Mouse (Mus musculus): Measurements from ENCODE around the gene Dnajc2. TPM values are rescaled to one million over a fixed set of nuclear protein-coding genes. Genes with fewer than 3 reads are reported as not detected.
"Not testable (repeated sequence)": the region's sequence is repeated elsewhere in the genome, so short reads cannot be mapped to it uniquely, and the experiment has no call there.

Gene Dnajc2
- total and polyA plus RNA-seq, 3 experiments: 83.4 to 150 (median 140) TPM

DNA sequence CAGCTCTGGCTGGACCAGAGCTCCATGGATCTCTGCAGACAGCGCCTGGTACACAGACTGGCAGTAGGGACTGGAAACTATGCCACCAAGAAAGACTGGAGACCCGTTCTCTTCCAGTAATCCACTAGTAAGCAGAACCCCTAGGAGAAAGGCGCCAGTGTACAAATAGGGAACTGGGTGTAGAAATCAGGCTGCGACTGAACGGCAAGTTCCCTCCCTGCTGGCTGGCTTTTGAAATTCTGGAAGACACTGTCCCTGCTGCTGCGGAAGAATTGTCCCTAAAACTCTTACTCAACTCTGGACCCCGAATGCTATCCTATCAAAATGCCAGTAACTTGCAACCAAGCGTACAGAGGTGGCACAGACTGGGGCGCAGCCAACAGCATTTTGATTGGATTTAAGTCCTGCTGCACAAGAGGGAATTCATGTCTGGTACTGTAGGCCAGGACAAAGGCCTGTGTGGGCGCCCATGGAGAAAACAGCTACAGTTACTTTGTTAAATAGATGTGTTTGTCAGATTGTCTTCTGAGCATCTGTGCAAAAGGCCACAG, 67.8 kb downstream of the Dnajc2 start:
- no peaks in the 10 kb centered on the region for H3K36me3 ChIP-seq (replicated peaks)
- TF ChIP-seq GATA2 (IDR thresholded peaks at IDR 0.05; ENCODE audit: borderline replicate concordance, low read depth, low read length): no peak
- no peak for TF ChIP-seq POLR2AphosphoS5 (IDR thresholded peaks at IDR 0.05; ENCODE audit: insufficient replicate concordance, low read depth, low read length)
- TF ChIP-seq TAL1 (conservative IDR thresholded peaks at IDR 0.05; ENCODE audit: low read depth, low read length): no peak
- no peak for TF ChIP-seq CTCF (IDR thresholded peaks at IDR 0.05; ENCODE audit: low read depth, low read length)
- TF ChIP-seq GATA1 (IDR thresholded peaks at IDR 0.05; ENCODE audit: borderline replicate concordance, low read length): no peak

DNA sequence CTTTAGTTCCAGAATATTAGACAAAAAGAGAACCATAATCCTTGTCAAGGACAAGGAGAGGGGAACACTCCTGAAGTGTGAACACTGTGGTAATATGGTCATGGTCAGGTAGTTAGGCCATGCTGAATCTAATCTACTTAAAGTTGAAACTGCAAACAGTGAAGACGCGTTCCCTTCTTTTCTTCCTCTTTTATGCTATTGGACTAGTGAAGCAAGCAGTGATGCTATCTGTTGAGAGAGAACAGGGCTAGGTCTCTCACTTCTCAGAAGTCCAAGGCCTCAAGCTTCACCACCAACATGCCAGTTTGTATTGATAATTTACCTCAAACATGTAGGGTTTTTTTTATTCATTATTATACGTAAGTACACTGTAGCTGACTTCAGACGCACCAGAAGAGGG, 70.6 kb downstream of the Dnajc2 start:
- Histone ChIP-seq H3K4me1 (ENCODE audit: insufficient read depth, low read depth, low read length) (peaks cover 15% of the 10 kb centered on the region), H3K4me3 (ENCODE audit: low read depth, low read length) (no peak overlapping the region), H3K36me3 (replicated peaks) (no peaks in the 10 kb centered on the region), H3K27me3 (ENCODE audit: insufficient read depth, low read length) (peaks cover 24% of the 10 kb centered on the region), H3K9me3 (replicated peaks) (no peaks in the 10 kb centered on the region)
- TF ChIP-seq TAL1 (conservative IDR thresholded peaks at IDR 0.05; ENCODE audit: low read depth, low read length) (no peak), CTCF (IDR thresholded peaks at IDR 0.05; ENCODE audit: low read depth, low read length) (no peak), GATA1 (IDR thresholded peaks at IDR 0.05; ENCODE audit: borderline replicate concordance, low read length) (no peak), POLR2AphosphoS5 (IDR thresholded peaks at IDR 0.05; ENCODE audit: insufficient replicate concordance, low read depth, low read length) (no peak), GATA2 (IDR thresholded peaks at IDR 0.05; ENCODE audit: borderline replicate concordance, low read depth, low read length) (no peak)
- DNase-seq (ENCODE audit: low spot score) (no peak), ATAC-seq (ENCODE audit: extremely low read depth, insufficient number of reproducible peaks, low FRiP score, poor library complexity, severe bottlenecking) (no peak)

More for the DNA sequence above, 67.8 kb downstream of the Dnajc2 start:
- H3K4me1 ChIP-seq (ENCODE audit: insufficient read depth, low read depth, low read length): peaks cover 10% of the 10 kb centered on the region
- no peak for ATAC-seq (ENCODE audit: extremely low read depth, insufficient number of reproducible peaks, low FRiP score, poor library complexity, severe bottlenecking)
- no peak for DNase-seq (ENCODE audit: low spot score)
- H3K9me3 ChIP-seq (replicated peaks): no peaks in the 10 kb centered on the region
- H3K4me3 ChIP-seq (ENCODE audit: low read depth, low read length): no peak overlapping the region
- peaks cover 30% of the 10 kb centered on the region for H3K27me3 ChIP-seq (ENCODE audit: insufficient read depth, low read length)

DNA sequence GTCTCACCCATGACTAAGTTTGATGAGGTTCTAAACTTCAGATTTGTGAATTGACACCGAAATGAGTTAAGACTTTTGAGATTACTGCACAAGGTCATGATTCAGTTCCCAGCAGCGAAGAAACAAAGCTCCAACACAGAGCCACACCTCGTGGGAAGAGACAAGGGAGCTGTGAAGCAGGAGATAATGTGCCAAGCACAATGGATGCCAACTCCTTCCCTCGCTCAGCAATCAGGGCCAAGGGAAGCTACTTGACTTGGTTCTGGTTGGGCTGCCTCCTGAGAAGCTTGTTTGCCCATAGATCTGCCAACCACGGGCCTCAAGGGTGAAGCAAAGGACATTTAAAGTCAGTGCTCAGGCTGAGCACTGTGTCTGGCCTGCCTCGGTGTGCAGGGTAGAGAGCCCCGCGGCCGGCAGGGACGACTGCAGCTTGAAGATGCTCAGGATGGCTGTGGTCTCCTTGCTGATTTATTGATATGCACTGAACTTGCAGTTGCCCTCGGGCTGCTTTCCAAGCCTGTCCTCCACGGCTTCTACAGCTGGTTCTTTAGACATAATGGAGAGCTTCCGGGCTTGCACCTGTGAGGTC, 72.8 kb downstream of the Dnajc2 start:
- no peak for TF ChIP-seq CTCF (IDR thresholded peaks at IDR 0.05; ENCODE audit: low read depth, low read length)
- Histone ChIP-seq H3K9me3 (replicated peaks) (no peaks in the 10 kb centered on the region), H3K4me3 (ENCODE audit: low read depth, low read length) (no peak overlapping the region), H3K36me3 (replicated peaks) (no peaks in the 10 kb centered on the region), H3K27me3 (ENCODE audit: insufficient read depth, low read length) (peaks cover 19% of the 10 kb centered on the region), H3K4me1 (ENCODE audit: insufficient read depth, low read depth, low read length) (peaks cover 13% of the 10 kb centered on the region)
- DNase-seq (ENCODE audit: low spot score): no peak
- ATAC-seq (ENCODE audit: extremely low read depth, insufficient number of reproducible peaks, low FRiP score, poor library complexity, severe bottlenecking): no peak

DNA sequence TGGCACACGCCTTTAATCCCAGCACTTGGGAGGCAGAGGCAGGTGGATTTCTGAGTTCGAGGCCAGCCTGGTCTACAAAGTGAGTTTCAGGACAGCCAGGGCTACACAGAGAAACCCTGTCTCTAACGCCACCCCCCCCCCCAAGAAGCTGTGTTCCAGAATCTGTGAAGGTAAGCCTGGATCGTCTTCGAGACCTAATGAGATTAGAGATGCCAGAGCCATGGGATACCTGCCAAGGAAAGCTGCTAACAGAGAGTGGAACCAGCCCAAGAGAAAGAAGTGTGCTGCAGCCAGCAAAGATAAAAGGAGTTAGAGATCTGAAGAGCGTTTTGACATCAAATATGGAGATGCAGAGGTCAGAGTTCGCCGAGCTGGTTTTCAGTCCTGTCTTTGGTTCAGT, 77.0 kb downstream of the Dnajc2 start:
- DNase-seq (ENCODE audit: low spot score); H3K4me3 ChIP-seq (ENCODE audit: low read depth, low read length); H3K9me3 ChIP-seq (replicated peaks); H3K36me3 ChIP-seq (replicated peaks); ATAC-seq (ENCODE audit: extremely low read depth, insufficient number of reproducible peaks, low FRiP score, poor library complexity, severe bottlenecking): not testable (repeated sequence)
- Histone ChIP-seq H3K27me3 (ENCODE audit: insufficient read depth, low read length) (peaks cover 11% of the 10 kb centered on the region), H3K4me1 (ENCODE audit: insufficient read depth, low read depth, low read length) (peaks cover 14% of the 10 kb centered on the region)

Other genes with a start within 250 kb of the Dnajc2 start
- not detected in 2 replicates for gene Lrrc17, start 241.7 kb downstream of the Dnajc2 start, total RNA-seq (2014; fragmentation: Nextera tagmentation)
- 0.16 and 0.35 TPM in 2 replicates for gene Lrrc17, start 241.7 kb downstream of the Dnajc2 start, total RNA-seq (2017)
- not detected in 2 replicates for gene Lrrc17, start 241.7 kb downstream of the Dnajc2 start, polyA plus RNA-seq (2012)
- gene Fbxl13, start 139.6 kb downstream of the Dnajc2 start, total RNA-seq (2014; fragmentation: Nextera tagmentation): not detected in 2 replicates
- 0.11 TPM in 1 of 2 replicates, not detected in the other for gene Fbxl13, start 139.6 kb downstream of the Dnajc2 start, total RNA-seq (2017)
- not detected in 2 replicates for gene Fbxl13, start 139.6 kb downstream of the Dnajc2 start, polyA plus RNA-seq (2012)
- gene Armc10, start 139.4 kb downstream of the Dnajc2 start, total RNA-seq (2014; fragmentation: Nextera tagmentation): 32.5 and 51.2 TPM in 2 replicates
- gene Armc10, start 139.4 kb downstream of the Dnajc2 start, total RNA-seq (2017): 54.9 and 61.5 TPM in 2 replicates
- 34.1 and 42.2 TPM in 2 replicates for gene Armc10, start 139.4 kb downstream of the Dnajc2 start, polyA plus RNA-seq (2012)
- 16.1 and 17.2 TPM in 2 replicates for gene Napepld, start 83.9 kb downstream of the Dnajc2 start, total RNA-seq (2014; fragmentation: Nextera tagmentation)
- 3.5 and 3.6 TPM in 2 replicates for gene Napepld, start 83.9 kb downstream of the Dnajc2 start, total RNA-seq (2017)
- gene Napepld, start 83.9 kb downstream of the Dnajc2 start, polyA plus RNA-seq (2012): 1.1 and 1.4 TPM in 2 replicates
- 52.6 and 60.8 TPM in 2 replicates for gene Pmpcb, start 48.1 kb downstream of the Dnajc2 start, total RNA-seq (2014; fragmentation: Nextera tagmentation)
- 104 and 113 TPM in 2 replicates for gene Pmpcb, start 48.1 kb downstream of the Dnajc2 start, total RNA-seq (2017)
- 35.6 and 41.6 TPM in 2 replicates for gene Pmpcb, start 48.1 kb downstream of the Dnajc2 start, polyA plus RNA-seq (2012)
- gene Psmc2, start within 50 bp of the Dnajc2 start, total RNA-seq (2014; fragmentation: Nextera tagmentation): 184 and 196 TPM in 2 replicates
- 97.3 and 112 TPM in 2 replicates for gene Psmc2, start within 50 bp of the Dnajc2 start, total RNA-seq (2017)
- 8.4 and 14.3 TPM in 2 replicates for gene Psmc2, start within 50 bp of the Dnajc2 start, polyA plus RNA-seq (2012)
- not detected in 2 replicates for gene Slc26a5, start 80.4 kb upstream of the Dnajc2 start, total RNA-seq (2014; fragmentation: Nextera tagmentation)
- 0.06 TPM in 1 of 2 replicates, not detected in the other for gene Slc26a5, start 80.4 kb upstream of the Dnajc2 start, total RNA-seq (2017)
- not detected in 2 replicates for gene Slc26a5, start 80.4 kb upstream of the Dnajc2 start, polyA plus RNA-seq (2012)